Mouse (Mus musculus): ENCODE results near the gene Ftcd. TPM values are rescaled to one million over a fixed set of nuclear protein-coding genes. Genes with fewer than 3 reads are reported as not detected.

Gene Ftcd
- polyA plus RNA-seq, 1 experiment from 2014 or later, result not detected

DNA sequence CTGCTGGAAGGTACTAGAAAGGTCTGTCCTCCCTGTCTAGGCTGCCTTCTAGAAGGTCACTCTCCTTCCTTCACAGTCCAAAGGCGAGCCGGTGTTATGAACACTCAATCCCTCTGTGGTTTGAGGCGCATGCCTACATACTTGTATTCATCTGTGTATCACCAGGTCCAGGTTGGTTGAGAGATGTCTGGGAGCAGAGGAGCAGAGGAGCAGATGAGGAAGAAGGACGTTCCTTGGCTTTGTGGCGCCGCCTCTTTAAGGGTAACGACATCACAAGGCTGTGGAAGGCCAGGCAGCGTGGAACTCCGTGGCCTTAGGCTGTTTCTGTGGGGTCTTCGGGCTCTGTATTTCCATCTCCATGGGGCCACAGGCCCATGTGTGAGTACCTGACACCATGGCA lies 13.5 kb upstream of the Ftcd start, which contains the start of gene Spatc1l:
Gene Spatc1l (plus strand): TSS at position 301 of the 400 bp plus-strand sequence.
- DNase-seq (ENCODE audit: low spot score), result no peak
- no peak within 1 kb of the TSS for H3K4me3 ChIP-seq
- H3K36me3 ChIP-seq, result no peaks in the 10 kb centered on the region
- 90% methylated on average over 10 of the region's 10 CpGs for WGBS
- no peaks in the 10 kb centered on the region for H3K9me3 ChIP-seq (replicated peaks)
- H3K27me3 ChIP-seq (ENCODE audit: low read depth, poor library complexity, severe bottlenecking), result no peaks in the 10 kb centered on the region
- no peaks in the 10 kb centered on the region for H3K4me1 ChIP-seq
- H3K27ac ChIP-seq (replicated peaks), result no peak within 1 kb of the TSS

GRCm38 (mm10) chr10:76569996-76570685 lies 5.3 kb upstream of the Ftcd start:
- Histone ChIP-seq H3K27ac (replicated peaks) (no peak overlapping the region; the same call in 1 of the 2 replicates), H3K4me1 (peaks cover 8% of the 10 kb centered on the region), H3K27me3 (ENCODE audit: low read depth, poor library complexity, severe bottlenecking) (no peaks in the 10 kb centered on the region), H3K36me3 (no peaks in the 10 kb centered on the region), H3K4me3 (no peak overlapping the region), H3K9me3 (replicated peaks) (no peaks in the 10 kb centered on the region)
- DNase-seq (ENCODE audit: low spot score), result no peak
- 93% methylated on average over 22 of the region's 22 CpGs for WGBS

- H3K9me3 ChIP-seq (replicated peaks), result no peaks in the 10 kb centered on the region
- no peak for DNase-seq (ENCODE audit: low spot score)
- no peaks in the 10 kb centered on the region for H3K36me3 ChIP-seq
- H3K4me3 ChIP-seq, result no peak overlapping the region
- no peaks in the 10 kb centered on the region for H3K27me3 ChIP-seq (ENCODE audit: low read depth, poor library complexity, severe bottlenecking)
- 85% methylated on average over 2 of the region's 2 CpGs for WGBS
- peaks cover 8% of the 10 kb centered on the region for H3K4me1 ChIP-seq
- no peak overlapping the region for H3K27ac ChIP-seq (replicated peaks)
These were observed 4.4 kb upstream of the Ftcd start for GRCm38 (mm10) chr10:76571070-76571469.

- Histone ChIP-seq H3K4me1 (peaks cover 13% of the 10 kb centered on the region), H3K27me3 (ENCODE audit: low read depth, poor library complexity, severe bottlenecking) (no peaks in the 10 kb centered on the region), H3K4me3 (no peak overlapping the region), H3K9me3 (replicated peaks) (no peaks in the 10 kb centered on the region), H3K27ac (replicated peaks) (no peak overlapping the region), H3K36me3 (no peaks in the 10 kb centered on the region)
- no peak for DNase-seq (ENCODE audit: low spot score)
- WGBS, result 50% methylated on average over 3 of the region's 3 CpGs
These were observed 3.3 kb upstream of the Ftcd start for GRCm38 (mm10) chr10:76572151-76572550.

- Histone ChIP-seq H3K27ac (replicated peaks) (no peak overlapping the region), H3K4me1 (peaks cover 13% of the 10 kb centered on the region), H3K36me3 (no peaks in the 10 kb centered on the region), H3K27me3 (ENCODE audit: low read depth, poor library complexity, severe bottlenecking) (no peaks in the 10 kb centered on the region), H3K4me3 (no peak overlapping the region), H3K9me3 (replicated peaks) (no peaks in the 10 kb centered on the region)
- WGBS, result 74% methylated on average over 7 of the region's 7 CpGs
- no peak for DNase-seq (ENCODE audit: low spot score)
These were observed 1.5 kb downstream of the Ftcd start for GRCm38 (mm10) chr10:76576920-76577319.

GRCm38 (mm10) chr10:76584138-76584537 lies 8.7 kb downstream of the Ftcd start:
- Histone ChIP-seq H3K27me3 (ENCODE audit: low read depth, poor library complexity, severe bottlenecking) (peaks cover 19% of the 10 kb centered on the region), H3K27ac (replicated peaks) (no peak overlapping the region), H3K36me3 (no peaks in the 10 kb centered on the region), H3K9me3 (replicated peaks) (no peaks in the 10 kb centered on the region), H3K4me3 (peak overlapping the region; percentile 22; the same call in 1 of the 2 replicates), H3K4me1 (peaks cover 7% of the 10 kb centered on the region)
- no peak for DNase-seq (ENCODE audit: low spot score)
- WGBS, result 10% methylated on average over 10 of the region's 10 CpGs

DNA sequence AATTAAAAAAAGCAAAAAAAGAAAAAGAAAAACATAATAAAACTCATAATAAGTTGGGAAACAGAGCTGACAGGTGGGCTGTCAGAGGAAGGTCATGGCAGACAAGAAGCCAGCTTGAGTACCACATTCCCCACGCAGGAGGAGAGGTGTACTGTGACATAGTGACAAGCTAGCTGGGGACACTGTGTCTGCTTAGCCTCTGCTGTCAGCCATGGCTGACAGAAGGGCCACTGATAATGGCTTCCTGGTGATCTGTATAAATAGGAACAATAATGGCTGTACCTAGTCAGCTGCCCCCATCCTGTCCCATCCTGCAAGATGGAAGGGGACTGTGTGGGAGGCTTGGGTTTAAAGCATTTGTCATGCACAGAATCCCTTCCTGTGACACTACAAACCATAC lies 10.7 kb downstream of the Ftcd start:
- Histone ChIP-seq H3K4me1 (peaks cover 7% of the 10 kb centered on the region), H3K4me3 (no peak overlapping the region), H3K27ac (replicated peaks) (no peak overlapping the region), H3K27me3 (ENCODE audit: low read depth, poor library complexity, severe bottlenecking) (peaks cover 19% of the 10 kb centered on the region), H3K36me3 (no peaks in the 10 kb centered on the region), H3K9me3 (replicated peaks) (no peaks in the 10 kb centered on the region)
- 67% methylated on average over 1 of the region's 1 CpGs for WGBS
- no peak for DNase-seq (ENCODE audit: low spot score)

DNA sequence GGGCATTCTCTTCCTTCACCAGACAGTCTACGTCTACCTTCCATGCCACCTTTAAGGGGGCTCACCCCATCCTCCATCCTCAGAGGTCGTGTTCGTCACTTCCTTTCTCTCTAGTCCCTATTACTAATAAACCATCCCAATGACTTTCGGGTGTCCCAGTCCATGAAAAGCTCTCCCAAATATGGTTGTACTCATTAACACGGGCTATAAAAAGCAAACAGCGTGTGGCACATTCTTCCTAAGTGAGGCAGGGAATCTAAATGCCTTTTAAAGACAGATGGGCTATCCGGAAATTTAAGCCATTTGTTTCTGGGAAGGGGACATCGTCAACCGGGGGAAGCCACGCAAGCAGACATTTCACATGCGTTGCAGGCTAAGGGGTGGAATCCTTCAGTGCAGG lies 14.7 kb downstream of the Ftcd start:
- no peaks in the 10 kb centered on the region for H3K9me3 ChIP-seq (replicated peaks)
- H3K27me3 ChIP-seq (ENCODE audit: low read depth, poor library complexity, severe bottlenecking), result no peaks in the 10 kb centered on the region
- no peaks in the 10 kb centered on the region for H3K4me1 ChIP-seq
- 91% methylated on average over 11 of the region's 11 CpGs for WGBS
- no peak overlapping the region for H3K27ac ChIP-seq (replicated peaks)
- H3K4me3 ChIP-seq, result no peak overlapping the region
- DNase-seq (ENCODE audit: low spot score), result no peak
- H3K36me3 ChIP-seq, result no peaks in the 10 kb centered on the region

GRCm38 (mm10) chr10:76596338-76596737 lies 20.9 kb downstream of the Ftcd start:
- Histone ChIP-seq H3K4me3 (no peak overlapping the region), H3K4me1 (no peaks in the 10 kb centered on the region), H3K27me3 (ENCODE audit: low read depth, poor library complexity, severe bottlenecking) (no peaks in the 10 kb centered on the region), H3K27ac (replicated peaks) (no peak overlapping the region), H3K36me3 (no peaks in the 10 kb centered on the region), H3K9me3 (replicated peaks) (no peaks in the 10 kb centered on the region)
- DNase-seq (ENCODE audit: low spot score), result no peak
- 91% methylated on average over 31 of the region's 31 CpGs for WGBS

- no peak overlapping the region for H3K4me3 ChIP-seq
- no peak for DNase-seq (ENCODE audit: low spot score)
- no peaks in the 10 kb centered on the region for H3K27me3 ChIP-seq (ENCODE audit: low read depth, poor library complexity, severe bottlenecking)
- H3K27ac ChIP-seq (replicated peaks), result no peak overlapping the region
- no peaks in the 10 kb centered on the region for H3K9me3 ChIP-seq (replicated peaks)
- no peaks in the 10 kb centered on the region for H3K4me1 ChIP-seq
- WGBS, result 80% methylated on average over 3 of the region's 3 CpGs
- no peaks in the 10 kb centered on the region for H3K36me3 ChIP-seq
These were observed 27.2 kb downstream of the Ftcd start for GRCm38 (mm10) chr10:76602690-76603089.

DNA sequence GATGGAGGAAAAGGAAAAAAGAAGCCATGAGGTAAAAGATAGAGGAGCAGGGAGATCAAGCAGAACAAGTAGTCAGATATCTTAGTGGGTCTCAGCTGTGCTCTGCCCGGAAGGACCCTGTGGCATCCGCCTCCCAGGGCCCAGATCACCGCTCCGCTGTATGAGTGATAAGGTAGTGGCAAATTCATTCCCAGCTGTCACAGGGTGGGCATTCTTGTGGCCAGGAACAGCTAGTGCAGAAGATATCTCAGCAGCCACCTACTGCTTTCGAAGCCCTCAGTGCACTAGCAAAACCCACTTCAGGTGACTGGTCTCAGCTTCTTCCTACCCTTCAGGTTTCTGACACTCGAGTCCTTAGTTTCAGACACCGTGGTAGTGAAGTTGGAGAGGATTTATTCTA lies 37.0 kb downstream of the Ftcd start:
- 90% methylated on average over 7 of the region's 7 CpGs for WGBS
- no peaks in the 10 kb centered on the region for H3K36me3 ChIP-seq

DNA sequence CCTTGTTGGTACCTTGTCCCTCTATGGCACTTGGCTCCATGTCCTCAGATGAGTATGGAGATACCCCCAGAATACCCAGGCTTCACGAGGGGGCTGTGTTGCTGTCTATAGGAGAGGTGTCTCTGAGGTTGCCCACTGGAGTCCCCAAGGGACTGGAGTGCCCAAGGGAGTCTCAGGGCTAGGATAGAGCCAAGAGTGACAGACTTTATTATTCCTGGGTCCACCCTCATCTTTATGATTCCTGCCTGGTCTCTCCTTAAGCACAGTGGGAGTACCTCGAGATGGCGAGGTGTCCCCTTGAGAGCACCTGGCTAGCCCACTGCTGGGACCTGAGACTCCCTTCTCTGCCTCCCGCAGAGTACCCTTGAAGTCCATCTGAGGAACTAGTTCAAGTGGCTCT lies 47.0 kb downstream of the Ftcd start:
- 76% methylated on average over 4 of the region's 4 CpGs for WGBS
- Histone ChIP-seq H3K4me3 (peak overlapping the region; percentile 55; the same call in 1 of the 2 replicates), H3K36me3 (no peaks in the 10 kb centered on the region), H3K27ac (replicated peaks) (0 out of 2 replicates have a peak overlapping the region, but pooled peaks have one; percentile 80), H3K27me3 (ENCODE audit: low read depth, poor library complexity, severe bottlenecking) (peaks cover 16% of the 10 kb centered on the region), H3K9me3 (replicated peaks) (no peaks in the 10 kb centered on the region), H3K4me1 (peaks cover 16% of the 10 kb centered on the region)
- no peak for DNase-seq (ENCODE audit: low spot score)

More for the DNA sequence above, 37.0 kb downstream of the Ftcd start:
- Histone ChIP-seq H3K4me1 (no peaks in the 10 kb centered on the region), H3K27ac (replicated peaks) (no peak overlapping the region), H3K27me3 (ENCODE audit: low read depth, poor library complexity, severe bottlenecking) (no peaks in the 10 kb centered on the region), H3K9me3 (replicated peaks) (no peaks in the 10 kb centered on the region), H3K4me3 (no peak overlapping the region)
- no peak for DNase-seq (ENCODE audit: low spot score)

GRCm38 (mm10) chr10:76622928-76623680 lies 47.7 kb downstream of the Ftcd start, which contains the start of gene Col6a2:
Gene Col6a2, minus strand, starts transcription at chr10:76623630.
- H3K4me3 ChIP-seq, result peak within 1 kb of the TSS; percentile 55
- H3K36me3 ChIP-seq, result no peaks in the 10 kb centered on the region
- H3K4me1 ChIP-seq, result peaks cover 16% of the 10 kb centered on the region
- H3K27me3 ChIP-seq (ENCODE audit: low read depth, poor library complexity, severe bottlenecking), result peaks cover 16% of the 10 kb centered on the region
- peak within 1 kb of the TSS; percentile 80 for H3K27ac ChIP-seq (replicated peaks)
- peak; percentile 91 for DNase-seq (ENCODE audit: low spot score)
- no peaks in the 10 kb centered on the region for H3K9me3 ChIP-seq (replicated peaks)
- WGBS, result 4% methylated on average over 30 of the region's 31 CpGs

Data from midbrain, embryonic 10.5 days (tissue).